Mouse (Mus musculus) olfactory bulb, adult 2 months (tissue): ENCODE data around the gene Hyal1.

Experiments
- CTCF ChIP-seq: fragments of 200-500 bp; IDR thresholded peaks from 2 replicates; pipeline ENCODE4 v1.5.1; 2012; ENCODE audit warnings: low read depth, mild to moderate bottlenecking, low read length, moderate library complexity; ENCODE audit not compliant: insufficient read depth
- POLR2A ChIP-seq: fragments of 200-500 bp; IDR thresholded peaks from 2 replicates; pipeline ENCODE4 v1.6.1; 2012; ENCODE audit warnings: mild to moderate bottlenecking, low read depth, low read length, moderate library complexity; ENCODE audit not compliant: insufficient read depth

DNA sequence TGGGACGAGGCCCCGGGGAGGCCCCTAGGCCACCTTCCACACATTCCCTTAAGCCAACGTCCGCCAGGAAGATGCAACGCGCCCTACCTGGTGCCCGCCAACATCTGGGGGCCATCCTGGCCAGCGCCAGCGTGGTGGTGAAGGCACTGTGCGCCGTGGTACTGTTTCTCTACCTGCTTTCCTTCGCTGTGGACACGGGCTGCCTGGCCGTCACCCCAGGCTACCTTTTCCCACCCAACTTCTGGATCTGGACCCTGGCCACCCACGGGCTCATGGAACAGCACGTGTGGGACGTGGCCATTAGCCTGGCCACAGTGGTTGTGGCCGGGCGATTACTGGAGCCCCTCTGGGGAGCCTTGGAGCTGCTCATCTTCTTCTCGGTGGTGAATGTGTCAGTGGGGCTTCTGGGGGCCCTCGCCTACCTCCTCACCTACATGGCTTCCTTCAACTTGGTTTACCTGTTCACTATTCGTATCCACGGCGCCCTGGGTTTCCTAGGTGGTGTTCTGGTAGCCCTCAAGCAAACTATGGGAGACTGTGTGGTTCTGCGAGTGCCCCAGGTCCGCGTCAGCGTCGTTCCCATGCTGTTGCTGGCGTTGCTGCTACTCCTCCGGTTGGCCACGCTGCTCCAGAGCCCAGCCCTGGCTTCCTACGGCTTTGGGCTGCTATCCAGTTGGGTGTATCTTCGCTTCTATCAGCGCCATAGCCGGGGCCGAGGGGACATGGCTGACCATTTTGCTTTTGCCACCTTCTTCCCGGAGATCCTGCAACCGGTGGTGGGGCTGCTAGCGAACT is 42.1 kb upstream of the Hyal1 start:
- TF ChIP-seq CTCF: no peak
- TF ChIP-seq POLR2A: no peak
